Mouse (Mus musculus) midbrain, postnatal 0 days (tissue): Measurements from ENCODE around the gene Pacs2. TPM values are rescaled to one million over a fixed set of nuclear protein-coding genes. Genes with fewer than 3 reads are reported as not detected.

Source experiments
- ATAC-seq: fragments of 200-750 bp; cut with Nextera tagmentation; 2 replicates; pipeline ENCODE4 v1.8.0; 2017; ENCODE audit warnings: moderate number of reproducible peaks, mild to moderate bottlenecking, moderate TSS enrichment, moderate library complexity; ENCODE audit not compliant: low FRiP score
- DNase-seq: peaks from one replicate; pipeline ENCODE4 v3.0.0-alpha.2; 2015; ENCODE audit warnings: low spot score
- H3K27ac ChIP-seq: fragments of 300-500 bp; sonication (generic); 2 replicates; pipeline ENCODE4 v1.5.1; 2014; ENCODE audit warnings: low read depth, mild to moderate bottlenecking, low read length, mixed read lengths
- H3K27me3 ChIP-seq: fragments of 300-500 bp; sonication (generic); 2 replicates; pipeline ENCODE4 v1.6.1; 2014; ENCODE audit warnings: low read length, control low read depth, mixed read lengths; ENCODE audit not compliant: insufficient read depth
- H3K36me3 ChIP-seq: fragments of 300-500 bp; sonication (generic); 2 replicates; pipeline ENCODE4 v1.6.1; 2014; ENCODE audit warnings: low read length, control low read depth, mixed read lengths; ENCODE audit not compliant: insufficient read depth
- H3K4me1 ChIP-seq: fragments of 300-500 bp; sonication (generic); 2 replicates; pipeline ENCODE4 v1.6.1; 2014; ENCODE audit warnings: mild to moderate bottlenecking, control low read depth, antibody characterized with exemption, low read length, mixed read lengths; ENCODE audit not compliant: insufficient read depth
- H3K4me2 ChIP-seq: fragments of 300-500 bp; sonication (generic); 2 replicates; pipeline ENCODE4 v1.6.1; 2014; ENCODE audit warnings: low read depth, mild to moderate bottlenecking, low read length, mixed read lengths; ENCODE audit not compliant: poor library complexity, severe bottlenecking
- H3K4me3 ChIP-seq: fragments of 300-500 bp; sonication (generic); 2 replicates; pipeline ENCODE4 v1.5.1; 2014; ENCODE audit warnings: low read depth, mild to moderate bottlenecking, low read length, moderate library complexity
- H3K9ac ChIP-seq: fragments of 300-500 bp; sonication (generic); replicated peaks from 2 replicates; pipeline ENCODE4 v1.6.1; 2014; ENCODE audit warnings: mild to moderate bottlenecking, low read length, moderate library complexity, mixed read lengths; ENCODE audit not compliant: poor library complexity, severe bottlenecking
- H3K9me3 ChIP-seq: fragments of 300-500 bp; sonication (generic); 2 replicates; pipeline ENCODE4 v1.6.1; 2016; ENCODE audit warnings: low read length, control low read depth
- CTCF ChIP-seq: IDR thresholded peaks from 2 replicates; pipeline ENCODE4 v1.5.1; 2016; ENCODE audit warnings: antibody characterized with exemption, mild to moderate bottlenecking
- WGBS: fragments of 180-500 bp; shearing (Covaris S2); extraction: QIAGEN DNeasy Blood & Tissue Kit; methylation state at CpG from one replicate; pipeline ENCODE4 v1.1.7; 2014; 5-methylcytosine and 5-hydroxymethylcytosine counted together
- polyA plus RNA-seq: library from polyadenylated mRNA; unstranded; fragments of >200 nt; fragmentation: Nextera tagmentation; extraction: Ambion mirVana; gene quantifications from 2 replicates; pipeline ENCODE4 v1.2.1, GENCODE M21; 2015
- total RNA-seq: library from RNA; depleted of rRNA; stranded (reverse); fragments of >200 nt; gene quantifications from 2 replicates; pipeline ENCODE4 v1.2.3, GENCODE M21; 2014

Gene Pacs2
- total and polyA plus RNA-seq, 2 experiments from 2014 or later: 25.8 to 162 TPM

GRCm38 (mm10) chr12:113099470-113100237 is 85.3 kb downstream of the Pacs2 start:
- peak; percentile 6; the same call in 1 of the 2 replicates for ATAC-seq

DNA sequence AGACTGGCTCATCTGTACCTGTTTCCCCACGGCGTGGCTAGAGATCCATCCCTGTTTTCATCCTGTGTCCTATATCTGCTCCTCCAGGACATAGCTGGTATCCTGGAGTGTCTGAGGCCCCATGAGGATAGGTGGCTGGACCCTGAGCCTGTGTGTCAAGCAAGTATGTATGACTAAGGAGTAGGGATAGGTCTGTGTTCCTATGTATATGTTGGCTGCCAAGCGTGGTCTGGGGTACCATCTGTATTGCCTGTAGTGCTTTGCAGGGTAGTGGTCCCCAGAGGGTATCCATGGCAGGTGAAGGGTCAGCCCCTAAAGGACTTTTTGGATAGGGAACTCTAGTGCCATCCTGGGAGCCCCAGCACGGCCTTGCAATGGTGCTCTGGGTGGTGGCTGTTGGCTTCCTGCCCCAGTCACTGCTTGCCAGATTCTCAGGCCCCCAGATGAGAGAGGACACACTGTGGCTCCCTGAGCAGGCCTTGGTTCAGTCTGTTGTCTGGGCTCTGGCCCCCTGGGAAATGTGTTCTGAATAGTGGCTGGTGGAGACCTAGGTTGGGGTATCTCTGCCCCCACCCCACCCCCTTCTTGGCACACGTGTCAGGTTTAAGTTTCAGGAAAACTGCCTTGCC is 86.3 kb downstream of the Pacs2 start:
- Histone ChIP-seq H3K9me3 (no peaks in the 10 kb centered on the region), H3K4me3 (no peak overlapping the region), H3K4me2 (no peak overlapping the region), H3K36me3 (peaks cover 4% of the 10 kb centered on the region; the same call in 1 of the 2 replicates), H3K4me1 (peaks cover 22% of the 10 kb centered on the region; the same call in 1 of the 2 replicates), H3K27me3 (no peaks in the 10 kb centered on the region), H3K9ac (no peak overlapping the region), H3K27ac (no peak overlapping the region; the same call in 1 of the 2 replicates)
- peak; percentile 41 for DNase-seq
- ATAC-seq: no peak
- 75% methylated on average over 5 of the region's 5 CpGs for WGBS
- no peak for TF ChIP-seq CTCF

More at GRCm38 (mm10) chr12:113099470-113100237, 85.3 kb downstream of the Pacs2 start:
- peak overlapping the region; percentile 92 for H3K9ac ChIP-seq
- peak overlapping the region; percentile 98 for H3K4me2 ChIP-seq
- 38% methylated on average over 6 of the region's 6 CpGs for WGBS
- H3K27me3 ChIP-seq: no peaks in the 10 kb centered on the region
- TF ChIP-seq CTCF: no peak
- peak overlapping the region; percentile 91 for H3K4me3 ChIP-seq
- peaks cover 4% of the 10 kb centered on the region; the same call in 1 of the 2 replicates for H3K36me3 ChIP-seq
- no peak for DNase-seq
- H3K27ac ChIP-seq: no peak overlapping the region
- H3K9me3 ChIP-seq: no peaks in the 10 kb centered on the region
- peaks cover 22% of the 10 kb centered on the region; the same call in 1 of the 2 replicates for H3K4me1 ChIP-seq

DNA sequence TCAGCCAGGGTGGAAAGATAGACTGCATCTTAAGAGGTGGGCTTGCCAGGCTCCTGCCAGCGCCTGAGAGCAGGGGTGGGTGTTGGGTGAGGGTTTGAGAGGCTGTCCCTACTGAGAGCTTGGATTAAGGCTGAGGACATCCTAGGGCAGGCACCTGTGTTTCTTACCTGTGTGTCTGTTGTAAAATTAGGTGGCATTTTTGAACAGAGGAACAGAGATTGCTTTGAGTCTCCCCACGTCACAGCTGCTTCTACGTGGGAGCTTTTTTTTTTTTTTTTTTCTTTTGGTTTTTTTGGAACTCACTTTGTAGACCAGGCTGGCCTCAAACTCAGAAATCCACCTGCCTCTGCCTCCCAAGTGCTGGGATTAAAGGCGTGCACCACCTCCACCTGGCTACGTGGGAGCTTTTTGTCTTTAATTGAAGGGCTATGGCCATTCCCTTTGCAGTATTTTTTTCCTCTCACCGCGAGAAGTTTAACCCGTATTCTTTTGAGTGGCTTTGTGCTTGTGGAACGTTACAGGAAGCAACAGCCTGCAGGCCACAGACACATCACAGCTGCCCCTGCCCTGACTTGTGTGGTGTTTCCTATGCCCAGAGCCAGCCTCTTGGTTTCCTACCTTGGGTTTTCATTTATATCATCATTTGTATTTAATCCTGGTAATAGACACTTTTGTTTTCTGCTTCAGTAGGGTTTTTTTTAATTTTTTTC is 87.1 kb downstream of the Pacs2 start:
- peaks cover 22% of the 10 kb centered on the region; the same call in 1 of the 2 replicates for H3K4me1 ChIP-seq
- peaks cover 4% of the 10 kb centered on the region; the same call in 1 of the 2 replicates for H3K36me3 ChIP-seq
- no peak for TF ChIP-seq CTCF
- no peaks in the 10 kb centered on the region for H3K9me3 ChIP-seq
- H3K27ac ChIP-seq: no peak overlapping the region; the same call in 1 of the 2 replicates
- H3K9ac ChIP-seq: no peak overlapping the region
- no peak overlapping the region for H3K4me3 ChIP-seq
- ATAC-seq (no peak), DNase-seq (no peak)
- H3K4me2 ChIP-seq: no peak overlapping the region
- 77% methylated on average over 9 of the region's 9 CpGs for WGBS
- no peaks in the 10 kb centered on the region for H3K27me3 ChIP-seq

GRCm38 (mm10) chr12:113102461-113102860 is 88.2 kb downstream of the Pacs2 start:
- 63% methylated on average over 6 of the region's 6 CpGs for WGBS
- Histone ChIP-seq H3K4me1 (peaks cover 14% of the 10 kb centered on the region; the same call in 1 of the 2 replicates), H3K9me3 (no peaks in the 10 kb centered on the region), H3K36me3 (peaks cover 4% of the 10 kb centered on the region; the same call in 1 of the 2 replicates), H3K9ac (0 out of 2 replicates have a peak overlapping the region, but pooled peaks have one; percentile 19), H3K4me2 (no peak overlapping the region), H3K4me3 (no peak overlapping the region), H3K27ac (no peak overlapping the region), H3K27me3 (no peaks in the 10 kb centered on the region)
- ATAC-seq: no peak
- peak; percentile 78 for TF ChIP-seq CTCF
- DNase-seq: peak; percentile 70

- no peak overlapping the region for H3K9ac ChIP-seq
- 86% methylated on average over 8 of the region's 8 CpGs for WGBS
Observed at GRCm38 (mm10) chr12:113103846-113104451, 89.6 kb downstream of the Pacs2 start.

More at GRCm38 (mm10) chr12:113103846-113104451, 89.6 kb downstream of the Pacs2 start:
- no peak overlapping the region for H3K27ac ChIP-seq
- no peak overlapping the region for H3K4me2 ChIP-seq
- no peak for ATAC-seq
- H3K27me3 ChIP-seq: no peaks in the 10 kb centered on the region
- no peak for DNase-seq
- peaks cover 12% of the 10 kb centered on the region; the same call in 1 of the 2 replicates for H3K4me1 ChIP-seq
- peak; percentile 50 for TF ChIP-seq CTCF
- H3K9me3 ChIP-seq: no peaks in the 10 kb centered on the region
- no peak overlapping the region for H3K4me3 ChIP-seq
- peaks cover 4% of the 10 kb centered on the region; the same call in 1 of the 2 replicates for H3K36me3 ChIP-seq
